Mouse (Mus musculus): ENCODE measurements at regions not wholly inside any gene's neighbourhood (a gene's known extent, or its start where the extent isn't known, plus 50 kb on each side); places are given as distances from the start of the nearest gene placed in this dataset.

DNA sequence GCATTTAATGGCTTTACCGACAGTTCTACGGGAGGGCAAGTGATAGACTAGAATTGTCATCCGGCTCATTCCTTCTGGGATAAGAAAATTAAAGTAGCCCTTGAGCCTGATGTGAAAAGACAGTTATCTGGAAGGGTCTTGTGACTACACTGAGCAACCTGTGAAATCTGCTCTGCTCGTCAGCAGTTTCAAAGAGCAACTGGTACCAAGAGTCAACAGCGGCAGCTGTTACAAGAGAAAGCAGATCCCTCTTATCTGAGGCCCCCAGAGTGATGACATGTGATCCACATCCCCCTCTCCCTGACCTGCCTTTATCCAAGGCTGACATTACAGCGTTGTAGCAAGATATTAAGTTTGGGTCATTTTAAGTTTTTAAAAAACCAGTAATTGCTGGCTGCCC is 52.6 kb upstream of the Unc13c start:
- no peak for DNase-seq (ENCODE audit: low spot score in 2 of 2)

DNA sequence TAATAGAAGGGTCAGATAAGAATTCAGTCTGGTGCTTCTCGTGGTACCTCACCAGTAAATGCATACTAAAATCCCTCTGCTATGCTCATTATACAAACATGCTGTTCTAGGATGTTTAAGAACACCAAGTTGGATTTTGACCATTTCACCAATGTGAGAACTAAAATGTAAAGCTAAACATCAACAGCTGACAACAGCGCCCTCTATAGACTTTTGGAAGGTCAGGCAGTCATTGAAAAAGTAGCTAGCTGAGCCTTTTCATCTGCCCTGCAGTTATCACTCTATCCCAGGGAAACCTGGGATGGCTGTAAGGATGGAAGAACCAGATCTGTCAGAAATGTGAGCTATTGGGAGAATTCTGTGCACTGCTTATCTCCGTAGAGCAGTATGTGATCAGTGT is 55.2 kb upstream of the Unc13c start:
- DNase-seq (ENCODE audit: low spot score in 2 of 2) = no peak

DNA sequence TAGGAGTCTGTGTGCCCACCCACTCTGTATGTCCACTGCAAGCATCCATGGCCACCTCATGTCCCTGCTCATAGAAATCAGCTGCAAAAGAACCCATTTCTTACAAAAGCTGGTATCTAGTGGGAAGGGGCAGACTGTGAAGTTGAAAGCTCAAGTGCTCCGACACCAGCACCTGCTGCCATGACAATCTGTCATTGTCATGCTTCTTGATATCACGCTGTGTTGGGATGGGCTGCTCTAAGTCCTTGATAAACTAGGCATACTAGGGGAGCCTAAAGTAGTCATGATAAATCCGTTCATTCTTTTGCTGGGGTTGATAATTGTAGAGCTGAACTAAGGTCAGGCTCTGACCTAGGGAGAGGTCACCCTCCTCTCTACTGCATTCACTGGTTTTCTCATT is 57.4 kb upstream of the Unc13c start:
- DNase-seq (ENCODE audit: low spot score in 2 of 2) = no peak

DNA sequence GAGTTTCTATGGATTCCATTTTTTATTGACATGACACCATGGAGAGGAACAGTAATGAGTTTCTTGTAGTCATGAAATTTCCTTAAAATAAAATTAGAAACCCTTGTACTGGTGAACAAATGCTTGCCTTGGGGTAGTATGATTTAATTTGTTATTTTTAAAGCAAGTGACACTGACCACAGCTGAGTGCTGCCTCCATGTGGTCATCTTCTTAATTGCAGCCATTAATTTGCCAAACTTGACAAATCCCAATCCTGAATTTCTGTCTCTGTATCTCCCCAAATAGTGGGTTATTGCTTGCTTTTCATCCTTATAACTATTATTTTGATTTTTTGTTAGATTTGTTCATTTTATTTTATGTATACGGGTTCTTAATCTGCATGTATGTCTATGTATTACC is 59.7 kb upstream of the Unc13c start:
- no peak for DNase-seq (ENCODE audit: low spot score in 2 of 2)

DNA sequence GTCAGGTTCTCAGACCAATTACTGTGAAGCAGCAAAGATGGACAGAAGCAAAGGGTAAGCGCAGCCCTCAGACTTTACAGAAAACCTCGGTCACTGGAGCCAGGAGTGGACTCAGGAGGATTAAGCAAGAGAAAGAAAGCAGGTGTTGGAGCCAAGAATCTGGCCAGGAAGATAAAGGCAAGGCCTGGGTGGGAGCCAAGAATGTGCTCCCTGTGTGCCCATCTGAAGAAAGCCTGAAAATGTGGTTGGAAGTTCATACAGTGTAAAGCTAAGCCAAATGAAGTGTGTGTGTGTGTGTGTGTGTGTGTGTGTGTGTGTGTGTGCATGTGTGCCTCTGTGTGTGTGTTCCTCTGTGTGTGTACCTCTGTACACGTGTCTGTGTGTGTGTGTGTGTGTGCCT is 64.2 kb upstream of the Wdr72 start:
- DNase-seq (ENCODE audit: low spot score in 2 of 2) = peak in 1 of 2 experiments; percentile 71

DNA sequence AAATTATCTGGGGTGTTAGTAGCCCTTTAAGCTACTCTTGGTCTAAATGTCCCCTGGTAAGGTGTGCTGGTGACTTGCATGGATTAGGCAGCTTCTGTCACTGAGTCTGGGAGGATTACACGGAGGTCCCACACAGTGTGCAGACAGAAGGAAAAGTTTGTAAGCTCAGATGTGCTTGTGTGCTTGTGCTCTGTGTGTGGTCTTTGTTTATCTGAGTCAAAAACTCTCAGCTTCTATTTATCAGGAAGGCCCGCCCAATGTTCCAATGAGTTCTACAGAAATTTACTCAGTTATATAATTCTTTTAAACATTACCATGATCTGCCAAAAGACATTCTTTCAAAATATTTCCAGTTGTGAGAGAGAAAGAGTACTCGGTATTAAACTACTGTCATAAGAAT is 60.4 kb upstream of the Wdr72 start:
- DNase-seq (ENCODE audit: low spot score in 2 of 2) = no peak

DNA sequence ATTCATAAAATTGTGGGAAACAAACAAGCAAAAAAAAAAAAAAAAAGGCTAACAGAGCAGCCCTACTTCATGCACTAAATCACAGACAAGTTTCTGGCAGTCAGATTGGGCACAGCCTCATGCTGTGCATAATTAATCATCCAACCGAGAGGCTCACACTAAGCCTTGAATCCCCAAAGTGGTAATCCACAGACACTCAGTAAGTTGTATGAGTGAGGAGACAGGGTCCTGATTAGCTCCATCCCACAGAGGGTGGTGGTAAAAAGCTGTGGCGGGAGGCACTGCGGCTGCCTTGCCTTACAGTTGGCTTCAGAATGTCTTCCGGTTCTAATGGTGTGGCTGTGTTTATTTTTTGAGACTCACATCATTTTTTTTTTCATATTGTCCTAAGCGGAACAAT is 53.4 kb upstream of the Wdr72 start:
- DNase-seq (ENCODE audit: low spot score in 2 of 2) = no peak

DNA sequence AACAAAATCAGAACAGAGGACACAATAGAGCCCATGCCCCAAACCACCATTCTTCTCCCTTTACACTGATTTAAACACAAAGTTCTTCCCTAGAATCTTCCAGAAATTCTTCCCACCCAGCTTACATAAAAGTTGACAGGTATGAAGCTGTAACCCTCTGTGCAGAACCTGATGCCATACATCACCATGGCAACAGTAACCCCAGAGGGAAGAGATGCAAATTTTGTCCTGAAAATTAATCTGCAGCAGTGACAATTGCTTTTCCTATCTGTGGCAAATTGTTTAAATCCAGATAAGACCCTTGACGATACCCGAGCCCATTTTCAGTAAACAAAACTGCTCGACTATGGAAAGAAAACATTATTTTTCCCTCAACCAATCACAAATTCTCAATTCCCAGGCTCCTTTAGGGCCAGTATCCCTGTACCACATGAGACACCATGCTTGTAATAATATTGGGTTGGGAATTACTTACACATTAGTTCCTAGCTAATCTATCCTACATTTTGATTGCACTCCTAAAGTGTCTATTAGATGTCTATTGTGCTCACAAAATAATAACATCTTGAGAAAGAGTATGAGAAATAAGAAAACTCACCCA is 52.6 kb upstream of the Wdr72 start:
- no peak for DNase-seq (ENCODE audit: low spot score in 2 of 2)

DNA sequence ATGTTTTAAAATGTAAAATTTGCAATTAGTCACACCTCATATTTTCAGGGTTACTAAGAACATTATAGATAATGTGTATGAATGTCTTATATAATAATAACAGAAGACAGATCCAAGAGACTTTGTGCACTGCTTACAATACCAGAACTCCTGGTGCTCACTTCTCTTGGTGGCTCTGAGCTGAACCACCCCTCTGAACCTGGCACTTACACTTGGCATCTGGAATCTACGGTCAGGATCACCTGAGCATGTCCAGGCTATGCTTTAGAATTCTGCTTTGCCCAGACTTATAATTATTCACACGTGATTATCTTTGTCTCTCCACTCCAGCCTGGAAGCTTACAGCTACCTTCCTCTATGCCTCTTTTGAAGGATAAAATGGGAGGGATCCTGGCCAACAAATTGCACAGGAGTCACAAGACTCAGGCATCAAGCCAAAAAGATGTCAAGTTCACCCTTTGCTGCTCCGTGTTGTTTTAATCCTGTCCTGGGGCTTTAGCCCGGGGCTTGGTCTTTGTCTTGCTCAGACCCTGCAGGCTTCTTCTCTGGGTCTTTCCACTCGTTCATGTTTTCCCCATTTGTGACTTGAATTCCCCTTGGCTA is 51.8 kb upstream of the Wdr72 start:
- DNase-seq (ENCODE audit: low spot score in 2 of 2) = no peak

Data from urinary bladder, postnatal 36 days (tissue).